Mouse (Mus musculus) heart, postnatal 10 days (tissue): ENCODE measurements at regions not wholly inside any gene's neighbourhood (a gene's known extent, or its start where the extent isn't known, plus 50 kb on each side); places are given as distances from the start of the nearest gene placed in this dataset.

ENCODE experiments used
- DNase-seq, 2 experiments: peaks; one replicate each; pipeline ENCODE4 v3.0.0; 2021
- intact Hi-C: fragments of 180-260 bp; cut with DNase I; formaldehyde crosslinking; loops from one replicate; pipeline ENCODE4 v1.15.1; 2025

DNA sequence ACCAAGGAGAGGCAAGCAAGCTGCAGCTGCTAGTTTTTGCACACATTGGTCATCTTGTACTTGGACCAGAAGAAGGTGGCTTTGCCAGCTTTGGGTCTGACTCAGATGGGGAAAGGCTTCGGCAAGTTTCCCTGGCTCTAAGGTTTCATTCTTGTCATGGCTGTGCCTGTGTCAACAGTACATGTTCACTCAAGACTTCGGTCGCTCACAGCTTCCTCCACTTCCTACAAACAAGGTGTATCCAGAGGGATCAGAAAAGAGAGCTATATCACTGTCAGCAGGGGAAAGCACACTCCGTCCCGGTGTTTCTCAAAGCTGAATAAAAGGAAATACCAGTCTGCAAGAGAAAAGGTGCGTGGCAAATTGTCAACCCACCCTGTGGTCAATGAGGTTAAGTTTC, 86.2 kb upstream of the Elovl6 start:
- intact Hi-C loops = no loop called here
- no peak for DNase-seq

- intact Hi-C loops = no loop called here
- no peak for DNase-seq
Observed at GRCm38 (mm10) chr3:129449928-129450327, 82.2 kb upstream of the Elovl6 start.

GRCm38 (mm10) chr3:129450671-129451070, 81.5 kb upstream of the Elovl6 start:
- no peak for DNase-seq
- intact Hi-C loops = no loop called here

GRCm38 (mm10) chr3:129470088-129470487, 62.1 kb upstream of the Elovl6 start:
- intact Hi-C loops = no loop called here
- DNase-seq = no peak

DNA sequence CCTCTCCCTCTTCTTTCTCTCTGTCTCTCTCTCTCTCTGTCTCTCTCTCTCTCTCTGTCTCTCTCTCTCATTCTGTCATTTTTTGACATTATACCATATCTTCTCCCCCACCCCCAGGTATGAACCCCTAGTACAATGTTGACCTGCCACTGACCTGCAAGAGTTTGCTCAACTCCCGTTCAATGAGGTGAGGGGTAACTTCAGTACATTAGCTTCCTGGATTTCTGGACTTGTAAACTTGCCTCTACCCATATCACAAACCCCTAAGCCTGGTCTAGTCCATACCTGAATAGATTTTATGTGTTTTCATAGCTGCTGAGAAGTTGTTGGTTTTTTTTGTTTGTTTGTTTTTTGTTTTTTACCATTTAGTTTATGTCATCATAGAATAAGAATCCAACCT, 60.8 kb upstream of the Elovl6 start:
- DNase-seq = no peak
- intact Hi-C loops = no loop called here

DNA sequence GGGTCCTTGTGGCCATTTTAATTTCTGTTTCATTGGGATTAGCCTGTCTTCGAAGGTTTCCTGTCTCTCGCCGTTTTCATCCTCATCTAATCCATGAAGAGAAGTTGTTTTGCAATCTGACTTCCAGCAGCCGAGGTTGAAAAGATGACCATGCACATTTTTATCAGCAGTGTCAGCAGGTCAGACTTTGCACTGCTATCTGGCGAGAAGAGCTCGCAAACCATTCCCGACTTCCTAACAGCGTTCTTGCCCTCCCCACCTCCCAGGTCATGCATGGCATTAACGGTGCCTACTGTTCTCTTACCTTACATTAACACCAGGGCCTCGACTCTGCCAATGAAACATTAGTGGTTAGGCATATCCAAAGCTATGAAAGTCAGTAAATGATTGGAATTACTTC, 60.1 kb upstream of the Elovl6 start:
- intact Hi-C loops = no loop called here
- no peak for DNase-seq

- intact Hi-C loops = no loop called here
- no peak for DNase-seq
Observed at GRCm38 (mm10) chr3:129474451-129474850, 57.7 kb upstream of the Elovl6 start.

GRCm38 (mm10) chr3:129476250-129476649, 55.9 kb upstream of the Elovl6 start:
- DNase-seq = no peak
- intact Hi-C loops = no loop called here

DNA sequence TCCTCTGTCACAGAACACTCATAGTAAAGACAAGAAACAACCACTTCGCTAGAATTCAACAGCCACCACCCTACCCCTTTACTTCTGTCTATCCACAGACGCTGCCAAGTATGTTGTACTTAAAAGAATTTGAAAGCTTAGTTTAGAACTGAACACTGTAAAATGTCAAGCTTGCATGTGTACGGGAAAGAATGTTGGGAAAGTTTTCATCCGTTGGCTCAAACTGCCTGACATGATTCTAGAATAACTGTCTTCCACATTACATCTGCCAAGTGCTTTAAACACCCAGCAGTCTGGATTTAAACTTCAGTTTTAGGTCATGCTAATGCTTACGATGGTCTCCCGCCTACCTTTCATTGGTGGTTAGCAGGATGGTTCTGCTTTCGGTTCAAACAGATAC, 54.1 kb upstream of the Elovl6 start:
- no peak for DNase-seq
- intact Hi-C loops = no loop called here

DNA sequence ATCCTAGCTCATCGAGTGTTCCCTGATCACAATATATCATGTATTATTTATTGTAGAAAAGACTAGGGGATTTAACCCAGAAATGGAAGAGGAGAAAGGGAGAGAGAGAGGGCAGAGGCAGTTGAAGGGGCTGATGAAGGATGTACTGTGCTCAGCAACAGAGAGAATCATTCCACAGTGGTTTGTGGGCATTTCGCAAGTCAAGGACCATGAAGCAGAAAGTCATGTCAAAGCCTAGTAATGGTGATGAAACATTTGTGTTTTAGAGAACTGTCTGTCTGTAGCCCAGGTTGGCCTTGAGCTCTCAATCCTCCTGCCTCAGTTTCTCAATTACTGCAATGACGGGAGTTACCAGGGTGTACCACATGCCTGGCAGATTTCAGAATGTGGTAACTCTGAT, 50.9 kb upstream of the Elovl6 start:
- DNase-seq = no peak
- intact Hi-C loops = no loop called here
